Mouse (Mus musculus): ENCODE data around the gene Rac1.

DNA sequence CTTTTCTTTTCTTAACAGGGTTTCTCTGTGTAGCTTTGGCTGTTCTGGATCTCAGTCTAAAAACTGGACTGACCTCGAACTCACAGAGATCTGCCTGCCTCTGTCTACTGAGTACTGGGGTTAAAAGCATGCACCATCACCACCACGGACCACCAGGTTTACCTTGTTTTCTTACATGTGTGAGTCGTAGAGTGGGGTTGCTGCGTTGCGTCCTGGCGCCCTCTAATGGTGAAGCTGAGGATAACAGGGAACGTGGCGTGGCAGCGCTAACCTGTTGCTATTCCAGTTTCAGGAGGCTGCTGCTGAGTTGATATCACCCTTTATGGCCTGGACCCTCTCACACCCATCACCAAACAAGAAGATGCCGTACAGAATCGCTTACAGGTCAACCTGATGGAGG is 19.5 kb upstream of the Rac1 start:
- TF ChIP-seq POLR2A (IDR thresholded peaks at IDR 0.05; ENCODE audit: borderline replicate concordance, extremely low read depth, low read depth, low read length) (no peak), CTCF (IDR thresholded peaks at IDR 0.05; ENCODE audit: insufficient read depth, low read length) (peak; percentile 100)
